Mouse (Mus musculus): ENCODE data around the gene Hnrnpl. TPM values are rescaled to one million over a fixed set of nuclear protein-coding genes. Genes with fewer than 3 reads are reported as not detected.
A peak's percentile ranks its signal among the peaks of the same experiment; 100 is the strongest.

The Hnrnpl gene
- polyA plus RNA-seq, 1 experiment from 2014 or later, result 152 TPM

DNA sequence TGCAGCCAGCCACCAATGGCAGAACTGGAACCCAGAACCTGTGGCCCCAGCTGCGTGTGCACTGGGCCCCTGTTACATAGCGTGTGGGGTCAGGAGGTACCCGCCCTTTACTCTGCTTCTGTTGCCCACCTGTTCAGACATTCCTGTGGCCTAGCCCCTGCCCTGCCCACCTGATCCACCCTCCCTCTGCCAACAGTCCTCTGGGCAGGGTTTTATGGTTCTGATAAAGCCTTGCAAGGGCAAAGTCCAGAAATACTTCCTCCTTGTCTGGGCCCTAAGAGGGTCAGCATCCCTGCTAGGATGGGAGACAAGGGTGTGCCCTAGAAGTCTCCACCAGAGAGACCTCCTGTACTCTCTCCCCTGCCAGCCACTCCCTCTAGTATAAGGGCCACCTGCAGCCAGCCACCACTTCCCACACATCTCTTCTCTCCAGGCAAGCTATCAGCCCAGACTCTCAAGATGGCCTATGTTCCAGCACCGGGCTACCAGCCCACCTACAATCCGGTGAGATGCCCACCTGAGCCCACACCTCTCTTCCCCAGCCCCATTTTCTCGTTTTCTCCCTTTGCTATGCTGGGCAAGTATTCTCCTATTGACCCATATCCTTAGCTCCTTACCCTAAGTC, 25.5 kb downstream of the Hnrnpl start, which contains the start of gene Lgals4:
TSS of gene Lgals4 (plus strand) at position 132 of the 625 bp plus-strand sequence.
- Histone ChIP-seq H3K4me1 (replicated peaks) (peaks cover 12% of the 10 kb centered on the region), H3K27me3 (no peaks in the 10 kb centered on the region), H3K9ac (no peak within 1 kb of the TSS), H3K36me3 (peaks cover 19% of the 10 kb centered on the region), H3K4me3 (no peak within 1 kb of the TSS), H3K27ac (no peak within 1 kb of the TSS), H3K9me3 (replicated peaks) (no peaks in the 10 kb centered on the region), H3K4me2 (no peak within 1 kb of the TSS)
- no peak for ATAC-seq (replicated peaks; ENCODE audit: insufficient number of reproducible peaks, insufficient read depth, low FRiP score, low read depth)
- WGBS, result 83% methylated on average over 6 of the region's 6 CpGs

DNA sequence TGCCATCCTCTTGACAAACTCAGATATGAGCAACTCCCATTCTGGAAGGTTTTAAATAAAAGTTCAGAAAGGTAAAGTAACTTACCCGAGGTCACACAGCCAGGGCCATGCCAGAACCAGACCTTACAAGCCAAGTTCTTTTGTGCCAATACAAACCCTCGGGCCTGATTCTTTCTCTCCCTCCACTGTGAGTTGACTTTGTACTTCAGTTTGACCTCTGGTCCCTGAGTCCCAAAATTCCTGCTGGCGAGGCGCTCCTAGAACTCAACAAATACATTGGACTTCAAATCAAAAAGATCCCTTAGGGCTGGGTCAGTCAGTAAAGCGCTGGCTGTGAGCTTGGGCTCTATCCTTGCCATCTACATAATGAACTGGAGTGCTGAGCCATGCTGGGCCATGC, 28.6 kb downstream of the Hnrnpl start:
- no peak for ATAC-seq (replicated peaks; ENCODE audit: insufficient number of reproducible peaks, insufficient read depth, low FRiP score, low read depth)
- Histone ChIP-seq H3K9me3 (replicated peaks) (no peaks in the 10 kb centered on the region), H3K4me1 (replicated peaks) (0 out of 2 replicates have a peak, but pooled peaks cover under 1% of the 10 kb centered on the region), H3K9ac (no peak overlapping the region), H3K27ac (no peak overlapping the region), H3K27me3 (no peaks in the 10 kb centered on the region), H3K4me3 (no peak overlapping the region), H3K36me3 (no peaks in the 10 kb centered on the region; the same call in 1 of the 2 replicates), H3K4me2 (no peak overlapping the region)
- 81% methylated on average over 5 of the region's 5 CpGs for WGBS

DNA sequence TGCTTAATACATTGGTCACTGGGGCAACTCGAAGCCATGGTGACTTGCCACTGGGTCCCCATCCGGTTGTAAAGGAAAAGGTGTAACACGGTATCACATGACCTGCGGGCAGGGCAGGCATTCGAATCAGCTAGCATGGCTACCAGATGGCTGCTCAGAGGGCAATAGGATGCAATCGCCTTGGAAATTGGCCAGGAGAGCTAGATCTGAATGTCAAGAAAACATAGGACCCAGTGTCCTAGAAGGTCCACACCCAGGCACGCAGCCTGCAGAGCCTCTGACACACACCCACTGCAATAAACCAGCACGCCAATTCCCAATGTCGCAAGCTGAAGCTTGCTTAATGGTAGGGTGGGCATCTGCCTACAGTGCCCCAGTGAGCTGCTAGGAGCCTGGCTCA, 30.0 kb downstream of the Hnrnpl start:
- Histone ChIP-seq H3K9me3 (replicated peaks) (no peaks in the 10 kb centered on the region), H3K4me2 (no peak overlapping the region), H3K4me1 (replicated peaks) (no peaks in the 10 kb centered on the region), H3K9ac (no peak overlapping the region), H3K27ac (no peak overlapping the region), H3K36me3 (no peaks in the 10 kb centered on the region), H3K4me3 (no peak overlapping the region), H3K27me3 (no peaks in the 10 kb centered on the region)
- ATAC-seq (replicated peaks; ENCODE audit: insufficient number of reproducible peaks, insufficient read depth, low FRiP score, low read depth), result no peak
- 71% methylated on average over 9 of the region's 9 CpGs for WGBS

DNA sequence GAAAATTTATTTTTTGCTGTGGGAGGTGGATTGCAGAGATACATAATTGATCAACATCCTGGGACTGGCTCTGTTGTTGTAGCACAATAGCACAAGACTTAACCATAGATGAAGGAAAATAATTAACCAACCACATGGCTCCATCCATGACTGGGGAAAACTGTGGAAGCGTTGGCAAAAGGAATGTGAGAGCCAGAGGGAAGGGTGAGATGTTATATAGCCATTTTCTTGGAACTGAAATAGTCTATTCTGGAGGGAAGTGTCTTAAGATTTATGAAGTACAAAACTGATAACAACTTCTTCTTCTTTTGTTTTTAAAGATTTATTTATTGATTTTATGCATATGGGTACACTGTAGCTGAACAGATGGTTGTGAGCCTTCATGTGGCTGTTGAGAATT, 38.9 kb downstream of the Hnrnpl start:
- Histone ChIP-seq H3K27me3 (no peaks in the 10 kb centered on the region), H3K4me3 (no peak overlapping the region), H3K9ac (no peak overlapping the region), H3K27ac (no peak overlapping the region), H3K4me1 (replicated peaks) (peaks cover 3% of the 10 kb centered on the region; the same call in 1 of the 2 replicates), H3K4me2 (no peak overlapping the region), H3K9me3 (replicated peaks) (no peaks in the 10 kb centered on the region), H3K36me3 (no peaks in the 10 kb centered on the region)
- ATAC-seq (replicated peaks; ENCODE audit: insufficient number of reproducible peaks, insufficient read depth, low FRiP score, low read depth), result no peak
- 80% methylated on average over 1 of the region's 1 CpGs for WGBS

DNA sequence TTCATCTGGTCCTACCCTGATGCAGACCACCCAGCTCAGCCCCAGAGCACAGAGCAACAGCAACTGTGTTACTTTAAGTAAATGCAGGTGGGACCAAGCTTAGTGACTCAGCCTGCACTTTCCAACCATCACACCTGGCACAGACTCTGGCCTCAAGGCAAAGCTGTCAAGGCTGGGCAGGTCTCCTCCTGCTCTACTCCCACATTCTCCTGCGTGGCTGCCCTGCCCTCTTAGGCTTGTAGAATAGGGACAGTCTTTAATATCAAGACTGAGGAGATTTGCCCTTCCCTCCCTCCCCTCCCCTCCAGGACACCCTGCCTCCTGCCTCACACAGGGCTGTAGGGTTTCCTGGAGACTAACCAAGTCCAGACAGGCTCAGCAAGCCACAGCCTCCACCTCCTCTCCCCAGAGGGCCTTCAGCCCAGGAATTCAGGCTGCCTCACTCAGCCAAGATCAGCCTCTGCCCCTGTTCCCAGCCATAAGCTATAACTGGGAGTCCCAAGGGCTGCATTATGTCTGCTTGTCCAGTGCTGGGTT, 41.4 kb downstream of the Hnrnpl start:
- H3K4me3 ChIP-seq, result no peak overlapping the region
- ATAC-seq (replicated peaks; ENCODE audit: insufficient number of reproducible peaks, insufficient read depth, low FRiP score, low read depth), result 0 out of 2 replicates have a peak, but pooled peaks have one; percentile 18
- H3K4me1 ChIP-seq (replicated peaks), result peaks cover 3% of the 10 kb centered on the region; the same call in 1 of the 2 replicates
- no peaks in the 10 kb centered on the region for H3K36me3 ChIP-seq
- H3K9ac ChIP-seq, result no peak overlapping the region
- no peak overlapping the region for H3K4me2 ChIP-seq
- H3K27ac ChIP-seq, result no peak overlapping the region
- 28% methylated on average over 1 of the region's 1 CpGs for WGBS
- H3K27me3 ChIP-seq, result no peaks in the 10 kb centered on the region
- H3K9me3 ChIP-seq (replicated peaks), result no peaks in the 10 kb centered on the region

DNA sequence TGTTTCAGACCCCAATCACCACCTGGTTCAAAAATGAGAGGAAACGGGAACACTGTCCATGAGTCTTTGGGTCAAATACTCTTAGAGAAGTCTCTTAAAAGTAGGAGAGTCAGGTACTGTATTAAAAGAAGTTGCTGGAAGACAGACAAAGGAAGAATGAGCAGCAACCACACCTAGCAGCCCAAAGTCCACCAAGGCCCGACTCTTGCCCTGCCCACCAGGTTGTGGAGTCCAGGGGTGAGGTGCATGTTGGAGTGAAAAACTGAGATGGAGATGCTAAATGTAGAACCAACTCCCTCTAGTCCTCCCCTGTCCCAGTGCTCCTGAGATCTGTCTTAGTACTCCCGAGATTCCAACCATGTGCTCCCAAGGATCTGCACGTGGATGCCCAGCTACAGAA, 42.3 kb downstream of the Hnrnpl start:
- H3K9ac ChIP-seq, result no peak overlapping the region
- peaks cover 3% of the 10 kb centered on the region; the same call in 1 of the 2 replicates for H3K4me1 ChIP-seq (replicated peaks)
- WGBS, result 74% methylated on average over 4 of the region's 4 CpGs
- no peaks in the 10 kb centered on the region for H3K36me3 ChIP-seq
- ATAC-seq (replicated peaks; ENCODE audit: insufficient number of reproducible peaks, insufficient read depth, low FRiP score, low read depth), result no peak
- no peak overlapping the region for H3K4me2 ChIP-seq
- no peak overlapping the region for H3K27ac ChIP-seq
- H3K4me3 ChIP-seq, result no peak overlapping the region
- no peaks in the 10 kb centered on the region for H3K27me3 ChIP-seq
- H3K9me3 ChIP-seq (replicated peaks), result no peaks in the 10 kb centered on the region

DNA sequence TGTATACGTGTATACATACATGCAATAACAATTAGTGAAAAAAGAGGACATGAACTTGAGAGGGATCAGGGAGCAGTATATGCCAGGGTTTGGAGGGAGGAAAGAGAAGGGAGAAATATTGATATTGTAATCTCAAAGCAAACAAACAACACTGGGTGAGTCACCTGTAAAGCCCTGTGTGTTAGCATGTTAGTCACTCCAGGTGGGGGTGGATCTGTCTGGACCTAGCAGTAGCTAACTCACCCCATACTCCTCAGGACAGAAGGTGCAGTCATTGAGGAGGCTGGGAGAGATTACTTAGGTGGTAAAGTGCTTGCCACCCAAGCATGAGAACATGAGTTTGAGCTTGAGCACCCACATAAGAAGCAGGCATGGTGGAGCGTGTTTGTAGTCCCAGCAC, 51.6 kb downstream of the Hnrnpl start:
- Histone ChIP-seq H3K36me3 (no peaks in the 10 kb centered on the region), H3K9me3 (replicated peaks) (no peaks in the 10 kb centered on the region), H3K9ac (no peak overlapping the region), H3K4me1 (replicated peaks) (peaks cover 12% of the 10 kb centered on the region), H3K4me2 (no peak overlapping the region), H3K27ac (no peak overlapping the region), H3K27me3 (no peaks in the 10 kb centered on the region), H3K4me3 (no peak overlapping the region)
- 77% methylated on average over 2 of the region's 2 CpGs for WGBS
- ATAC-seq (replicated peaks; ENCODE audit: insufficient number of reproducible peaks, insufficient read depth, low FRiP score, low read depth), result no peak

DNA sequence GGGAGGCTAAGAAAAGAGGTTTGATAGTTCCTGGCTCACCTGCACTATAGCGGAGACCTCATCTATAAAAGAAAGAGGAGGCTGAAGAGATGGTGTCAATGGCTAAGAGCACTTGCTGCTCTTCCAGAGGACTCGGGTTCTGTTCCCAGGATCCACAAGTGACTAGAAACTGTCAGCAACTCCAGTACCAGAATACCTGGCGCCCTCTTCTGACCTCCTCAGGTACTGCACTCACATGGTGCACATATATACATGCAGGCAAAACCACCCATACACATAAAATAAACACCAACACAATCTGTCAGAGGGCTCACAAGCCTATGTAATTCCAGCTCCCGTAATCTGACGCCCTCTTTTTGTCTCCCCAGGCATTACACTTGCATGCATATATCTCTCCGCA, 52.6 kb downstream of the Hnrnpl start:
- no peaks in the 10 kb centered on the region for H3K27me3 ChIP-seq
- peaks cover 18% of the 10 kb centered on the region for H3K4me1 ChIP-seq (replicated peaks)
- no peak for ATAC-seq (replicated peaks; ENCODE audit: insufficient number of reproducible peaks, insufficient read depth, low FRiP score, low read depth)
- no peaks in the 10 kb centered on the region for H3K36me3 ChIP-seq
- H3K9ac ChIP-seq, result no peak overlapping the region
- H3K9me3 ChIP-seq (replicated peaks), result no peaks in the 10 kb centered on the region
- no peak overlapping the region for H3K4me3 ChIP-seq
- H3K4me2 ChIP-seq, result no peak overlapping the region
- 82% methylated on average over 6 of the region's 6 CpGs for WGBS
- no peak overlapping the region for H3K27ac ChIP-seq

DNA sequence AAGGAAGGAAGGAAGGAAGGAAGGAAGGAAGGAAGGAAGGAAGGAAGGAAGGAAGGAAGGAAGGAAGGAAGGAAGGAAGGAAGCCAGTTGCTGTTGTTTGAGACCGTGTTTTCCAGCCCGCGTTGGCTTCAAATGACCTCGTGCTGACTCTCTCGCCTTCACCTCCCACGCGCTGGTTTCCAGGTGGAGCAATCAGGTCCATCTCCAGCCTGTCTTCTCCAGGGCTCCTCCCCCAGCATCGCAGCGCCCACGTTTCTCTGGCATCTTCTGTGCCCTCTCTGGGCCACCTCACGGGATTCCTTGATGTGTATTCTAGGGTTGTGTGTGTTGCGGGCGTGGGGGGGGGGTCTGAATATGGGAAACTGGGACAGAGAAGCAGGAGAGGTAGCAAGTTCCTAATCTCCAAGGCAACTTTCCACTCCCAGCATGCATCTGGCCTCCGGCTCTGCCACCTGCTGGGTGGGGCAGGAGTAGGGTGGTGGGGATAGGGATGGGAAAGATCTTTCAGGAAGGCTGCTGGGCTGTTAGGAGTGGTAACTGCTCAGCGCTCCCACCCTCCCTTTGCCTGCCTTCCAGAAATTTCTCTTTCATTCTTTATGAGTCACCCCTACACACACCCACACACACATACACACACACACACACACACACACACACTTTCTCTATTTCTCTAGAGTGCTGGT, 54.6 kb downstream of the Hnrnpl start:
- Histone ChIP-seq H3K27me3 (no peaks in the 10 kb centered on the region), H3K4me2 (no peak overlapping the region), H3K36me3 (no peaks in the 10 kb centered on the region), H3K4me1 (replicated peaks) (peaks cover 30% of the 10 kb centered on the region), H3K9me3 (replicated peaks) (no peaks in the 10 kb centered on the region), H3K9ac (no peak overlapping the region), H3K4me3 (no peak overlapping the region), H3K27ac (no peak overlapping the region)
- WGBS, result 68% methylated on average over 15 of the region's 15 CpGs
- no peak for ATAC-seq (replicated peaks; ENCODE audit: insufficient number of reproducible peaks, insufficient read depth, low FRiP score, low read depth)

DNA sequence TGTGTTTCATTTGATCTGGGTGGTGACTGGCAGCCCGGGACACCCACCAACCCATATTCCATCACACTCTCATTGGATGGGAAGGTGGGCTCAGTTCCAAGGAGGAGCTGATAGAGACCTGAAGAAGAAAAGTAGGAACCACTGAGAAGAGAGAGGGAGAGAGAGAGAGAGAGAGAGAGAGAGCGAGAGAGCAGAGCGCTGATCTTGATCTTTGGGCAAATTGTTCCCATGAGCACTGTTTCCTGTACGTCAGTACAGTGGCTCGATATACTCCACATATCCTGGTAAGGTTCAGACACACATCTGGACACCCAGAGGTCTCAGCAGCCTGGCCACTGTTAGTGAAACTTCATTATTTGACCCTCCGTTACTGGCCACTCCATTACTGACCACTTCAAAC, 55.2 kb downstream of the Hnrnpl start, which contains the start of gene Lgals7:
TSS of gene Lgals7 (plus strand) at position 314 of the 400 bp plus-strand sequence.
- 74% methylated on average over 6 of the region's 6 CpGs for WGBS
- no peaks in the 10 kb centered on the region for H3K36me3 ChIP-seq
- no peak for ATAC-seq (replicated peaks; ENCODE audit: insufficient number of reproducible peaks, insufficient read depth, low FRiP score, low read depth)
- no peaks in the 10 kb centered on the region for H3K27me3 ChIP-seq
- H3K9me3 ChIP-seq (replicated peaks), result no peaks in the 10 kb centered on the region
- no peak within 1 kb of the TSS for H3K9ac ChIP-seq
- H3K4me3 ChIP-seq, result no peak within 1 kb of the TSS
- peaks cover 30% of the 10 kb centered on the region for H3K4me1 ChIP-seq (replicated peaks)
- H3K4me2 ChIP-seq, result peak within 1 kb of the TSS; percentile 36
- H3K27ac ChIP-seq, result peak within 1 kb of the TSS; percentile 26; the same call in 1 of the 2 replicates

DNA sequence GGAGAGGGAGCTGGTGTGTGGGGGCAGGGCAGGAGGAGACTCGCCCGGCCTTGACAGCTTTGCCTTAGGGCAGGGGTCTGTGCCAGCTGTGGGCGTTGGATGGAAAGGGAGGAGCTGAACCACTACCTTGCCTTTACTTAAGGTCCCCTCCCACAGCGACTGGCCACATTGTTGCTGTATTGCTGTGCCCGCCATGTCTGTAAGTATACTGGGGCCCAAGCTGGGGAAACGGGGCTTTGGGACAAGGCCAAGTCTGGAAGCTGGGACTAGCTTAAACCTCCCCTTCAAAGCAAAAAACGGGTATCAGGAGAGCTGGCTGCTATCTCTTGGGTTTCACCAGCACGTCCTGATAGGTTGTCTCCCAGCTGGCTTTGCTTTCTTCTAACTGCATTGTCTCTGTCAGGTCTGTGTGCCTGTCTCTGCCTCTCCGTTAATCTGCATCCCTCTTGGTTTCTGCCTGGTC, 56.0 kb downstream of the Hnrnpl start:
- peak overlapping the region; percentile 36 for H3K4me2 ChIP-seq
- H3K4me3 ChIP-seq, result no peak overlapping the region
- H3K27ac ChIP-seq, result peak overlapping the region; percentile 26; the same call in 1 of the 2 replicates
- no peak overlapping the region for H3K9ac ChIP-seq
- no peaks in the 10 kb centered on the region for H3K27me3 ChIP-seq
- no peak for ATAC-seq (replicated peaks; ENCODE audit: insufficient number of reproducible peaks, insufficient read depth, low FRiP score, low read depth)
- H3K4me1 ChIP-seq (replicated peaks), result peaks cover 30% of the 10 kb centered on the region
- WGBS, result 38% methylated on average over 9 of the region's 9 CpGs
- H3K36me3 ChIP-seq, result no peaks in the 10 kb centered on the region
- H3K9me3 ChIP-seq (replicated peaks), result no peaks in the 10 kb centered on the region

All from heart, embryonic 15.5 days (tissue).